Mouse (Mus musculus) liver, embryonic 14.5 days (tissue): ENCODE data around the gene Pxk. TPM values are rescaled to one million over a fixed set of nuclear protein-coding genes. Genes with fewer than 3 reads are reported as not detected.

Experiments used
- ATAC-seq: fragments of 200-750 bp; cut with Nextera tagmentation; 2 replicates; pipeline ENCODE4 v1.8.0; 2017; ENCODE audit warnings: moderate number of reproducible peaks, mild to moderate bottlenecking, moderate library complexity; ENCODE audit not compliant: insufficient read depth
- DNase-seq, 3 experiments: peaks; one replicate each; pipeline ENCODE4 v3.0.0-alpha.2; 2012 to 2013; ENCODE audit warnings: low read depth in 3 of 3, low spot score in 3 of 3
- H3K27ac ChIP-seq: fragments of 300-500 bp; sonication (generic); 2 replicates; pipeline ENCODE4 v1.5.1; 2014; ENCODE audit warnings: moderate library complexity, mild to moderate bottlenecking, control low read depth, inconsistent platforms
- H3K27me3 ChIP-seq: fragments of 300-500 bp; sonication (generic); 2 replicates; pipeline ENCODE4 v1.6.1; 2014; ENCODE audit warnings: mild to moderate bottlenecking, low read length, moderate library complexity; ENCODE audit not compliant: control insufficient read depth, insufficient read depth
- H3K36me3 ChIP-seq: fragments of 300-500 bp; sonication (generic); replicated peaks from 2 replicates; pipeline ENCODE4 v1.6.1; 2014; ENCODE audit warnings: low read depth; ENCODE audit not compliant: control insufficient read depth, insufficient read depth
- H3K4me1 ChIP-seq, 2 experiments: fragments of 200-500 bp in 1 of 2; fragments of 300-500 bp in 1 of 2; sonication (generic) in 1 of 2; replicated peaks; 2 replicates each; pipeline ENCODE4 v1.6.1; 2012 to 2014; ENCODE audit warnings: antibody characterized with exemption in 1 of 2, inconsistent platforms in 1 of 2, low read length in 1 of 2; ENCODE audit not compliant: control insufficient read depth in 2 of 2, insufficient read depth in 2 of 2
- H3K4me2 ChIP-seq: fragments of 300-500 bp; sonication (generic); 2 replicates; pipeline ENCODE4 v1.6.1; 2014; ENCODE audit warnings: low read depth, mild to moderate bottlenecking, control low read depth, moderate library complexity
- H3K4me3 ChIP-seq, 2 experiments: fragments of 200-500 bp in 1 of 2; fragments of 300-500 bp in 1 of 2; sonication (generic) in 1 of 2; 2 replicates each; pipeline ENCODE4 v1.5.1; 2012 to 2014; ENCODE audit warnings: low read depth in 2 of 2, low read length in 2 of 2, mild to moderate bottlenecking in 2 of 2, control low read depth in 1 of 2, inconsistent platforms in 1 of 2, moderate library complexity in 1 of 2; ENCODE audit not compliant: insufficient read depth in 1 of 2
- H3K9ac ChIP-seq: fragments of 300-500 bp; sonication (generic); replicated peaks from 2 replicates; pipeline ENCODE4 v1.6.1; 2014; ENCODE audit warnings: mild to moderate bottlenecking, control low read depth, moderate library complexity
- H3K9me3 ChIP-seq: fragments of 300-500 bp; sonication (generic); 2 replicates; pipeline ENCODE4 v1.6.1; 2016; ENCODE audit warnings: low read length, mixed read lengths; ENCODE audit not compliant: control insufficient read depth
- CTCF ChIP-seq: IDR thresholded peaks from 2 replicates; pipeline ENCODE4 v1.5.1; 2016; ENCODE audit warnings: antibody characterized with exemption, low read depth, control low read depth
- EP300 ChIP-seq: IDR thresholded peaks from 2 replicates; pipeline ENCODE4 v1.6.1; 2016; ENCODE audit warnings: antibody characterized with exemption, low read depth
- WGBS: fragments of 180-500 bp; shearing (Covaris S2); extraction: QIAGEN DNeasy Blood & Tissue Kit; methylation state at CpG from one replicate; pipeline ENCODE4 v1.1.7; 2014; ENCODE audit not compliant: insufficient replicate concordance; 5-methylcytosine and 5-hydroxymethylcytosine counted together
- polyA plus RNA-seq, 2 experiments: library from polyadenylated mRNA; depleted of rRNA in 1 of 2; stranded (reverse) in 1 of 2; unstranded in 1 of 2; fragments of >200 nt; fragmentation: Nextera tagmentation in 1 of 2; extraction: Ambion mirVana in 1 of 2; gene quantifications; 2 replicates each; pipeline versions ENCODE4 v1.2.1 to v1.2.3; 2012 to 2014

The Pxk gene
- polyA plus RNA-seq, 2 experiments: 7.1 to 10.3 TPM

DNA sequence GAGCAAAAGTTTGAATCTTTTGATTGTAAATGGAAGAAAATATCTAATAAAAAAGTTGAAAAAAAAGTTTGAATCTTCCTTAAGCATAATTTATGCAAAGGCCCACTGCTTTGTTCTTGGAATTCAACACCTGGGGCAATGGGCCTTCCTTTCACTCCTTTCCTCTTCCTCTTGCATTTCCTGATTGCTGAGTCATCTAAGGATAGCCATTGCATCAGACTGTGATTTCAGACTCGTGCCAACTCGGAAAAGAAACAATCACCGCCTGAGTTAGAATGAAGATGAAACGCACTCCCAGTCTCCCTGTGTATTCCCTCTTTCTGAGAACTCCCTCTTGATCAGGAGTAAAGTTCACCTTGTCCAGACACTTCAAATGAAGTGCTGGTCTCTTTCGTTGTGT, 76.6 kb downstream of the Pxk start:
- ATAC-seq (no peak), DNase-seq (no peak)
- H3K27me3 ChIP-seq: no peaks in the 10 kb centered on the region
- no peak overlapping the region for H3K27ac ChIP-seq
- H3K4me3 ChIP-seq: no peak overlapping the region
- H3K36me3 ChIP-seq: peaks cover 8% of the 10 kb centered on the region
- TF ChIP-seq CTCF (no peak), EP300 (no peak)
- H3K4me2 ChIP-seq: no peak overlapping the region
- peaks cover 7 to 12% of the 10 kb centered on the region in 2 experiments for H3K4me1 ChIP-seq
- no peak overlapping the region for H3K9ac ChIP-seq
- no peaks in the 10 kb centered on the region for H3K9me3 ChIP-seq
- WGBS: 56% methylated on average over 5 of the region's 5 CpGs

DNA sequence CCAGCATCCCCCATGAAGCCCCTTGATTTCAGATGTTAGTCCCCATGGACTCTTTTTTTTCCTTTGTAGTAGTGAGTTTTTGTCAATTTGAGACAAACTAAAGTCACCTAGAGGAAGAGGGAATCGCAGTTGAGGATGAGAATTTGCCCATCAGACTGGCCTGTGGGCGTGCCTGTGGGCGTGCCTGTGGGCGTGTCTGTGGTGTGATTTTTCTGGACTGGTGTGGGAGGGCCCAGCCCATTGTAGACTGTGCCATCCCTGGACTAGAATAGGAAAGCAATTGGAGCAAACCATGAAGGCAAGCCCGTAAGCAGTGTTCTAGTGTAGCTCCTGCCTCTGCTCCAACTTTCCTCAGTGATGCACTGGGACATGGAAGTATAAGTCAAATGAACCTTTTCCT, 78.2 kb downstream of the Pxk start:
- ATAC-seq (no peak), DNase-seq (no peak)
- TF ChIP-seq EP300: no peak
- no peak for TF ChIP-seq CTCF
- no peak overlapping the region for H3K9ac ChIP-seq
- no peaks in the 10 kb centered on the region for H3K9me3 ChIP-seq
- no peaks in the 10 kb centered on the region for H3K27me3 ChIP-seq
- no peak overlapping the region for H3K27ac ChIP-seq
- H3K4me3 ChIP-seq: no peak overlapping the region
- no peaks in the 10 kb centered on the region; the same call in 1 of the 2 replicates for H3K36me3 ChIP-seq
- peaks cover 7 to 12% of the 10 kb centered on the region in 2 experiments for H3K4me1 ChIP-seq
- H3K4me2 ChIP-seq: no peak overlapping the region
- WGBS: 25% methylated on average over 5 of the region's 5 CpGs

DNA sequence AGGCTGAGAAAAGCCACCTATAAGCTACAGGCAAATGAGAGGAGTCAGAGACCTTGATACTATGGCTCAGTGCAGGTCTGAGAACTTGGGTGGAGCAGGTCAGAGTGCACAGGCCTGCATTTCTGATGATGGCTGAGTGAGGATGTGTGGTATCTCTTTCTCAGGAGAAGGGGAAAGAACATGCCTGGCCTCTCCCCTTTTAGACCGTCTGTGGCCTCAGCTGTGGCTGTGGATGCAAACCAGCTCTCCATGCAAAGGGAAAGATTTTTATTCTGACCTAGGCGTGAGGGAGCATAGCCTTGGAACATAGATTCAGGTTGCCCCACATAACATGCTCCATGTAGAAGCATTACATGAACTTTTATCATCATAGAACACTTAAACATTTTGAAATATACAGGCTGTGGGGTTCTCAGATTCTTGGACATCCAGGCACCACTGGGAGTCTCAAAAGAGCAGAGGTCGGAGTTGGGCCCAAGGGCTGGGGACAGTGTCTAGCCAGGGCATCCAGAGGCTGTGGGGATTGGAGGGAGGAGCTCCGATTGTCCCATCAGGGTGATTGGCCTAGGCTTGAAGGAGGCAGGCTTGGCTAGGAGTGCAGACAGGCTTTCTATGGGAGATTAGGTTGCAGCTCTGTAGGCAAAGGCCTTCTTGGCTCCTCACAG, 82.5 kb downstream of the Pxk start:
- no peak for DNase-seq
- no peak for TF ChIP-seq EP300
- no peak for TF ChIP-seq CTCF
- no peak for ATAC-seq
- H3K9me3 ChIP-seq: no peaks in the 10 kb centered on the region
- H3K27me3 ChIP-seq: no peaks in the 10 kb centered on the region
- peaks cover 0 to 2% of the 10 kb centered on the region in 2 experiments; a peak in 1 of 4 replicates for H3K4me1 ChIP-seq
- H3K27ac ChIP-seq: no peak overlapping the region
- no peak overlapping the region for H3K9ac ChIP-seq
- no peak overlapping the region for H3K4me3 ChIP-seq
- WGBS: 49% methylated on average over 4 of the region's 4 CpGs
- H3K36me3 ChIP-seq: no peaks in the 10 kb centered on the region
- no peak overlapping the region for H3K4me2 ChIP-seq

DNA sequence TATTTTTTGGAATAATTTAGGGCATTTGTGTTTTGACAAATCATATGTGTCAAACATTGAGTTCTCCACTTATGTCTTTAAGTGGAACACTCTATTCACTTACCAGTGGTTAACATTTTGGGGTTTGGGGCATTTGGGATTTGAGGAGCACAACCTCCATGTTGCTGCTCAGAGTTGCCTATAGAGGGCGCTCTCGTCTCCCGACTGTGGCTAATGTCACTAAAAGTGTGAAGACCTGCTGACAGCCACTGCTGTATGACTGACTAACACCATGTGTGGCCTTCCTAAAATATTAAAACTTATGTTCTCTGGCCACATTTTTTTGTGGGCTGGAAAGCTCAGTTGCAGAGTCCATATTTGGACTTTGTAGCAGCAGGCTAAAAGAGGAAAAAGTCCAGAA, 85.3 kb downstream of the Pxk start:
- Histone ChIP-seq H3K27ac (no peak overlapping the region), H3K9me3 (no peaks in the 10 kb centered on the region), H3K4me2 (no peak overlapping the region), H3K36me3 (no peaks in the 10 kb centered on the region), H3K4me1 (no peaks in the 10 kb centered on the region), H3K27me3 (no peaks in the 10 kb centered on the region), H3K4me3 (no peak overlapping the region), H3K9ac (no peak overlapping the region)
- 52% methylated on average over 3 of the region's 3 CpGs for WGBS
- no peak for TF ChIP-seq EP300
- TF ChIP-seq CTCF: peak; percentile 67
- ATAC-seq (no peak), DNase-seq (no peak)

DNA sequence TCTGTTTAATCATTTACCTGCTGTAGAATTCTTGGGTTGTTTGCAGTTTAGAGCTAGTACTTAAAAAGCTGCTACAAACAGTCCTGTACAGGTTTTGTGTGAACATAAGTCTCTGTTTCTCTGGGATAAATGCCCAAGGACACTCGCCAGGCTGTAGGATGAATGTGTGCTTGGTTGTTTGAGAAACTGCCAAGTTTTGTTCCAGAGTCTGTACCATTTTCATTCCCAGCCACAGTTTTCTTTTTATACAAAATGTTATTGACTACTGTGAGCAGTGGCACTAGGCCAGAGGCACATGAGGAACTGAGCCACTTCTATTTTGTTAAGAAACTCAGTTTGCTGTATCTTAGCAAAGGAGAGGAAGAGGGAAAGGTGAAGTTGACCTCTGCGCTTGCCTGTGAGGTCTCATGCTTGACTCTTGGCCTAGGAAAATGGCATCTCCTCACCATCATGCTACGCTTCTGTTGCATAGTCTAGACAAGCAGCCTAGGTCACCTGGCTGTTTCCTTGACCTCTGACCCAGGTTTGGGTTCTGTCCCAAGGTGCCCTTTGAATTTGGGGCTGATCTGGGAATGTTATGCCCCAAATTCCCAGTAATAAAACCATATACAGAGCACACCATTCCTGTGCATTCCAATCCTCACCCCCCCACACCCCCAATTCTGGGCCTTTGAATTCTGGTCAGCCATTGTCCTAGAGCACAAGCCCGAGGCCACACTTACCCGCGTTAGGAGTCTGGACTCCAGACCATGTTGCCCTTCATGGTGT, 88.5 kb downstream of the Pxk start:
- 70% methylated on average over 6 of the region's 6 CpGs for WGBS
- ATAC-seq: no peak
- H3K4me2 ChIP-seq: no peak overlapping the region
- H3K9me3 ChIP-seq: no peaks in the 10 kb centered on the region
- DNase-seq: no peak
- H3K27me3 ChIP-seq: no peaks in the 10 kb centered on the region
- H3K4me3 ChIP-seq: no peak overlapping the region
- no peaks in the 10 kb centered on the region for H3K36me3 ChIP-seq
- TF ChIP-seq CTCF (no peak), EP300 (no peak)
- no peaks in the 10 kb centered on the region for H3K4me1 ChIP-seq
- H3K27ac ChIP-seq: no peak overlapping the region
- H3K9ac ChIP-seq: no peak overlapping the region
